ENCODE assay signal across 1 mouse cellular context in the genomic region with DNA sequence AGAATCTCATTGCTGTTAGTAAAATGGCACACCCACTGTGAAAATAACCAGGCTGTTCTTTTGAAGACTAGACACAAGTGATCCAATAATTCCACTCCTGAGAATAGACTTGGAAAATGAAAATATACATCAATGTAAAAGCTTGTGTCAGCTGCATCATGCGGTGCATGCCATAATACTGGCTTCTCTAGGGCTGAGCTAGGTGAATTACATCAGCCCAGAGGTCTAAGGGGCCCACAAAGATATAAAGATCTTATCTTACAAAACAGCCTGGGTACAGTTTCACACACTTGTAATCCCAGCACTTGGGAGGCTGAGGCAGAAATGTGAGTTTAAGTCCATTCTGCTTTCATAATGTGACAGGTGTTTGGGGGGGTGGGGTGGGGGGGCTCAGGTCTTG.
TF ChIP-seq lines count a peak whose summit lies in the region.

No protein-coding gene starts in this region.

TF ChIP-seq in MEL, 35 proteins besides CTCF, POLR2A, EP300 and RAD21:
- peak; percentile 35; the same call in 1 of the 2 replicates for TF ChIP-seq ETS1 (IDR thresholded peaks at IDR 0.05; ENCODE audit: low read depth, low read length)
- TF ChIP-seq GATA1 (IDR thresholded peaks at IDR 0.05; ENCODE audit: low read depth, low read length): 0 out of 2 replicates have a peak, but pooled peaks have one; percentile 24
- TF ChIP-seq POLR2AphosphoS5 (IDR thresholded peaks at IDR 0.05; ENCODE audit: borderline replicate concordance, low read depth, low read length): no peak
